Mouse (Mus musculus): ENCODE results near the gene Nrg4. TPM values are rescaled to one million over a fixed set of nuclear protein-coding genes. Genes with fewer than 3 reads are reported as not detected.

Gene Nrg4
- total RNA-seq, 4 experiments from 2014 or later: 0.81 to 1.3 (median 0.98) TPM

- no peak for DNase-seq (ENCODE audit: low spot score in 2 of 2)
Measured at GRCm38 (mm10) chr9:55215648-55216047, 111.0 kb downstream of the Nrg4 start.

- no peak for DNase-seq (ENCODE audit: low spot score in 2 of 2)
Measured at GRCm38 (mm10) chr9:55215056-55215455, 111.6 kb downstream of the Nrg4 start.

GRCm38 (mm10) chr9:55213396-55213795, 113.2 kb downstream of the Nrg4 start:
- DNase-seq (ENCODE audit: low spot score in 2 of 2): no peak

GRCm38 (mm10) chr9:55211611-55212010, 115.0 kb downstream of the Nrg4 start:
- DNase-seq (ENCODE audit: low spot score in 2 of 2): no peak

GRCm38 (mm10) chr9:55208790-55209481, 117.7 kb downstream of the Nrg4 start, which contains the start of gene Fbxo22:
TSS of gene Fbxo22 (plus strand) at chr9:55208925.
- DNase-seq (ENCODE audit: low spot score in 2 of 2): peak; percentile 67 to 80

- no peak for DNase-seq (ENCODE audit: low spot score in 2 of 2)
Measured at GRCm38 (mm10) chr9:55208458-55208789, 118.2 kb downstream of the Nrg4 start.

- peak in 1 of 2 experiments; percentile 45 for DNase-seq (ENCODE audit: low spot score in 2 of 2)
Measured at GRCm38 (mm10) chr9:55199348-55199747, 127.3 kb downstream of the Nrg4 start.

GRCm38 (mm10) chr9:55198260-55198659, 128.4 kb downstream of the Nrg4 start:
- DNase-seq (ENCODE audit: low spot score in 2 of 2): no peak

GRCm38 (mm10) chr9:55195876-55196275, 130.8 kb downstream of the Nrg4 start:
- no peak for DNase-seq (ENCODE audit: low spot score in 2 of 2)

- DNase-seq (ENCODE audit: low spot score in 2 of 2): no peak
Measured at GRCm38 (mm10) chr9:55174235-55174634, 152.4 kb downstream of the Nrg4 start.

- no peak for DNase-seq (ENCODE audit: low spot score in 2 of 2)
Measured at GRCm38 (mm10) chr9:55172195-55172685, 154.4 kb downstream of the Nrg4 start.

GRCm38 (mm10) chr9:55170655-55171412, 155.8 kb downstream of the Nrg4 start:
- DNase-seq (ENCODE audit: low spot score in 2 of 2): no peak

Other genes with a start within 250 kb of the Nrg4 start
- gene Ube2q2, start 178.0 kb downstream of the Nrg4 start, total RNA-seq (2022): 10 to 100 TPM; 65.1 to 76.6 (median 73.1) TPM
- gene Fbxo22, start 117.9 kb downstream of the Nrg4 start, total RNA-seq (2022): 10 to 100 TPM; 39.9 to 43.1 (median 41.3) TPM
- 1 to 10 TPM; 7.8 to 9.9 (median 8.6) TPM for gene Tmem266, start 69 bp upstream of the Nrg4 start, total RNA-seq (2022)
- 10 to 100 TPM; 40.7 to 41.7 (median 41.1) TPM for gene Etfa, start 185.4 kb upstream of the Nrg4 start, total RNA-seq (2022)
- gene Isl2, start 211.8 kb upstream of the Nrg4 start, total RNA-seq (2022): not detected

Measured in left cerebral cortex, adult 8-10 months (tissue).